Mouse (Mus musculus): Measurements from ENCODE around the gene Nxph4. TPM values are rescaled to one million over a fixed set of nuclear protein-coding genes. Genes with fewer than 3 reads are reported as not detected.

Gene Nxph4
- total and polyA plus RNA-seq, 3 experiments, result 0.13 to 0.14 TPM; not detected in 1

DNA sequence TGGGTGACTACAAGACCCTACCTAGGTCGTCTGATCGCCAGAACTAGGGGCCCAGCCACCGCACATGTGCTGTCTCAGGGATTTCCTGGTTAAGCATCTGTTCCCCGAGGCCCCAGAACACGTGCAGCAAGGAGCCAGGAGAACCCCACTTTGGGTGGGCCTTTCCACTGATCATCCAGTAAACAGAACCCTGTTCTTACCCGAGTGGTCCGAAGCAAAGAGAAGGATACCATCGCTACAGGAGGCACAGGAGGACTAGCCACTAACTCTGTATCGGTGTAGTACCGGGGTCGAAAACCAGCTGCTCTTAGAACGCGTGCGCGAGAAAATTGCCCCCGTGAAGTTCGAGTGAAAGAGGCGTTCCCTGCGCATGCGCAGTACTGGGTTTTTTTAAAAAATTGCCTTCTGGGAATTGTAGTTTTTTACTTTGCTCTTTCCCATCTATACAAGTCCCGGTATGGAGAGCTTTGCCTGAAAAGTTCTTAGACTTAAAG, 12.2 kb downstream of the Nxph4 start, which contains the start of gene Shmt2 (continued):
- TF ChIP-seq ELF1 (IDR thresholded peaks at IDR 0.05; ENCODE audit: low read depth, low read length) (peak; percentile 58; the same call in 1 of the 2 replicates), ETS1 (conservative IDR thresholded peaks at IDR 0.05; ENCODE audit: low read depth, low read length) (peak; percentile 7; the same call in 1 of the 2 replicates), EP300 (IDR thresholded peaks at IDR 0.05; ENCODE audit: low read length) (no peak), NRF1 (IDR thresholded peaks at IDR 0.05; ENCODE audit: low read depth, low read length) (peak; percentile 99), POLR2A (IDR thresholded peaks at IDR 0.05; ENCODE audit: low read depth, low read length) (peak; percentile 93), JUND (conservative IDR thresholded peaks at IDR 0.05; ENCODE audit: low read depth, low read length) (0 out of 2 replicates have a peak, but pooled peaks have one; percentile 5), SIN3A (IDR thresholded peaks at IDR 0.05; ENCODE audit: low read length) (peak; percentile 90), IRF4 (IDR thresholded peaks at IDR 0.05; ENCODE audit: low read depth, low read length) (no peak; the same call in 1 of the 2 replicates), NELFE (IDR thresholded peaks at IDR 0.05; ENCODE audit: low read depth, low read length) (peak; percentile 92), E2F4 (IDR thresholded peaks at IDR 0.05; ENCODE audit: insufficient replicate concordance, low read depth, low read length) (no peak), RCOR1 (conservative IDR thresholded peaks at IDR 0.05; ENCODE audit: low read depth, low read length) (no peak), MYC (IDR thresholded peaks at IDR 0.05; ENCODE audit: low read depth, low read length) (peak; percentile 99), CHD2 (IDR thresholded peaks at IDR 0.05; ENCODE audit: low read length) (peak; percentile 88), SMC3 (IDR thresholded peaks at IDR 0.05; ENCODE audit: low read depth, low read length) (no peak), ZKSCAN1 (IDR thresholded peaks at IDR 0.05; ENCODE audit: borderline replicate concordance, low read depth, low read length) (no peak), TBP (conservative IDR thresholded peaks at IDR 0.05; ENCODE audit: low read depth, low read length) (peak; percentile 97), CTCF (conservative IDR thresholded peaks at IDR 0.05 in 1 of 2, IDR thresholded peaks at IDR 0.05 in 1 of 2; ENCODE audit: low read depth in 2 of 2, low read length in 2 of 2) (no peak), MAFK (IDR thresholded peaks at IDR 0.05; ENCODE audit: insufficient replicate concordance, low read length) (no peak)

GRCm38 (mm10) chr10:127521611-127522080, 12.7 kb downstream of the Nxph4 start:
- Histone ChIP-seq H3K4me2 (ENCODE audit: insufficient read depth, low read depth, poor library complexity, severe bottlenecking) (peak overlapping the region; percentile 42), H3K27ac (ENCODE audit: insufficient read depth, low read depth) (peak overlapping the region; percentile 78), H3K9ac (ENCODE audit: insufficient read depth, low read depth) (peak overlapping the region; percentile 92), H3K36me3 (replicated peaks in 1 of 2; ENCODE audit: control insufficient read depth in 1 of 2, insufficient read depth in 1 of 2, low read length in 1 of 2) (peaks cover 35 to 44% of the 10 kb centered on the region in 2 experiments), H3K27me3 (replicated peaks) (peaks cover 19% of the 10 kb centered on the region), H3K9me3 (replicated peaks; ENCODE audit: low read length) (no peaks in the 10 kb centered on the region), H3K4me3 (replicated peaks in 1 of 3; ENCODE audit: low read depth in 2 of 3, low read length in 2 of 3, poor library complexity in 1 of 3) (peak overlapping the region; percentile 73 to 93 (median 85)), H3K4me1 (ENCODE audit: control insufficient read depth in 1 of 2, insufficient read depth in 2 of 2) (peaks cover 13 to 42% of the 10 kb centered on the region in 2 experiments), H3K79me2 (replicated peaks; ENCODE audit: control insufficient read depth, extremely low read depth, insufficient read depth, poor library complexity, severe bottlenecking) (peaks cover 28% of the 10 kb centered on the region)
- dilution Hi-C loops (cut with MboI; ENCODE audit: extremely low pct_ligation_motif_present, extremely low pct_unique_long_range_greater_than_20kb, low sequenced_read_pairs) (no loop called here), in situ Hi-C loops (cut with MboI; ENCODE audit: low pct_ligation_motif_present, low pct_unique_long_range_greater_than_20kb, low sequenced_read_pairs) (no loop called here)
- peak; percentile 70 for DNase-seq (ENCODE audit: extremely low read depth)
- TF ChIP-seq MEF2A (IDR thresholded peaks at IDR 0.05; ENCODE audit: borderline replicate concordance, low read depth, low read length), result no peak
- TF ChIP-seq MAFK (IDR thresholded peaks at IDR 0.05; ENCODE audit: insufficient replicate concordance, low read length), result peak; percentile 35; the same call in 1 of the 2 replicates
- peak; percentile 89; the same call in 1 of the 2 replicates for TF ChIP-seq SIN3A (IDR thresholded peaks at IDR 0.05; ENCODE audit: low read length)
- no peak for TF ChIP-seq ZNF384 (IDR thresholded peaks at IDR 0.05; ENCODE audit: low read depth, low read length)
- peak; percentile 90; the same call in 1 of the 2 replicates for TF ChIP-seq E2F4 (IDR thresholded peaks at IDR 0.05; ENCODE audit: insufficient replicate concordance, low read depth, low read length)
- TF ChIP-seq CHD1 (IDR thresholded peaks at IDR 0.05; ENCODE audit: low read depth, low read length), result peak; percentile 64
- peak; percentile 64 for TF ChIP-seq JUND (conservative IDR thresholded peaks at IDR 0.05; ENCODE audit: low read depth, low read length)
- TF ChIP-seq EP300 (IDR thresholded peaks at IDR 0.05; ENCODE audit: low read length), result 0 out of 2 replicates have a peak, but pooled peaks have one; percentile 9
- peak; percentile 27; the same call in 1 of the 2 replicates for TF ChIP-seq ZMIZ1 (IDR thresholded peaks at IDR 0.05; ENCODE audit: low read depth, low read length)
- no peak for TF ChIP-seq TCF12 (IDR thresholded peaks at IDR 0.05; ENCODE audit: low read depth, low read length)
- peak; percentile 49; the same call in 1 of the 2 replicates for TF ChIP-seq KAT2A (IDR thresholded peaks at IDR 0.05; ENCODE audit: insufficient replicate concordance, low read length)
- no peak for TF ChIP-seq ZKSCAN1 (IDR thresholded peaks at IDR 0.05; ENCODE audit: borderline replicate concordance, low read depth, low read length)
- TF ChIP-seq IRF4 (IDR thresholded peaks at IDR 0.05; ENCODE audit: low read depth, low read length), result peak; percentile 7; the same call in 1 of the 2 replicates
